Mouse (Mus musculus) subcutaneous adipose tissue, adult 2 months (tissue): Measurements from ENCODE around the gene Msx3. TPM values are rescaled to one million over a fixed set of nuclear protein-coding genes. Genes with fewer than 3 reads are reported as not detected.

ENCODE experiments used
- polyA plus RNA-seq: library from polyadenylated mRNA; depleted of rRNA; stranded (reverse); fragments of >200 nt; gene quantifications from 2 replicates; pipeline ENCODE4 v1.2.3, GENCODE M21; 2012; ENCODE audit warnings: low replicate concordance; rRNA removed

Msx3 gene
- polyA plus RNA-seq: not detected in 2 replicates

DNA sequence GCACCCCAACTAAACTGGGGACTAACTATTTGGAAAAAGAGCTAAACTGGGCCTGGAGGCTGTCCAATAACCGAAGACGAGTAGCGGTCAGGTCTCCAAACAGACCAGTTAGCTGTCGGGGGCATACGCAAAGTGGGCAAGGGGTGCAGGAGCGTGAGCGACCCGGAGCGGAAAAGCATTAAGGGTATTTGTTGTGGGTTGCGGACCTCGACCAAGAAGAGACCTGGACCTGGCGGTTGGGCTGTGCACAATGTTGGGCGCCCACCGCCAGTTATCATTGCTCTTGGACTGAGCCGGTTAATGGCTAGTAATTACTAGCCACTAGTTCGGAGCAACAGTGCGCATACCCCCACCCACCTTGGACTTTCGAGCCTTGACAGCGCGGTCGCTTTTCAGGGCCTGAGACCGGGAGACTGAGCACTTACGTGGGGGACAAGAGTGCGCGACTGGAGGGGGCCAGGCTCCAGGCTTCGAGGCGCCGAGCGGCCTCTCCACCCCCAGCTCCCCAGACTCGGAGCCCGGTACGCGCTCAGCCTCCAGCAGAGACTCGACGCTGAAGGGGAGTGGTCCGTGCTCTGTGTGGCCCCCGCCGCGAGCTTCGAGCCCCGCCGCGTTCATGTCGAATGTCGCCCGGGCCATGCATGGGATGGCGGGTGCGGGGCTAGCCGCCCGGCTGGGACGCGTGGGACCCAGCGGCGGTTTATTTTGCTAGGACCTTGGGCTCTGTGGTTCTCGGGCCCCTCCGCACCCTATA is at the start of gene Msx3:
TSS of gene Msx3 (minus strand) at position 729 of the 754 bp plus-strand sequence.

DNA sequence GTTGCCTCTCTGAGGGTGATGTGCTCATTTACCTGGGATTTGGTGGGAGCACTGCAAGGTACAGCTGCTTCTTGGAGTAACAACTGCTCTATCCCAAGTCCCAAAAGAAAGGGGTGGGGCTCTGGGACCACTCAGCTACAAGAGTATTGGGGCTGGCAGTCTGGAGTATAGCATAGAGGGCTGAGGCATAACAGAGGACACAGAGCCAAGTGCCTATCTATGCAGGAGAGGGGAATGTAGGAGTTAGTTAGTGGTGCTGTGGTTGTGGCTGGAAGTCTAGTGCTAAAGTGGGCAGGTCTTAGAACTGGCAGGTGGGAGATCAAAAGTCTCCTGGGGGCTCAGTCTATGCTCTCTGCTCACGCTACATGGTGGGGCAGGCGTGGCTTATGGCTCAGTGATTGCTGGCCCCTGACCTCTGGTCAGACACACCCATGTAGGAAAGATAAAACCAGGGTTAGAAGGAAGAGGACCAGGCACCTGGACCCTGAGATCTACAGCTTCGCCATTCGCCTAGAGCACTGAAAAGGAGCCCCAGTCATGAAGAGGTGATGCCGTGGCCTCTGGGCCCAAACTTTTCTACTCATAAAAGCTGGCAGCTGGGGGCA is 44.1 kb upstream of the Msx3 start, which contains the start of gene Prap1:
TSS of gene Prap1 (plus strand) at position 472 of the 605 bp plus-strand sequence.

DNA sequence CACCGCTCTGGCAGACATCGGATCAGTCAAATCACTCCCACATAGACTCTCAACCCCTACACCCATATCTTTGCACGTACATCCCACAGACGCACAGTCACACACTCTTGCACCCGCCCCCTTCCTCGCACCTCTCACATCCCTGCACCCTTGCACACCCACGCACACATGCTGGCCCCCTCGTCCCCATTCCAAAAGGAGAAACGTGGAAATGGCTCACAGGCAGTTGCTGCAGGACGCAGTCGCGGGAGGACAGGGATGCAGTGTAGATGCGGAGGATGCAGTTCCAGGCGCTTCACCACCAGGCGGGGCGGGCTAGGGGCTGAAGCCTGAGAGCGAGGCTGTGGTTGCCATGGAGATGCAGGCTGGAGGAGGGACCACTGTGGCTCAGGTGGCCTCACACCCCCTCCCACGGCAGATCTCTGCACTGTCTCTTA is 33.4 kb upstream of the Msx3 start, which contains the start of gene Caly:
TSS of gene Caly (minus strand) at position 307 of the 437 bp plus-strand sequence.

DNA sequence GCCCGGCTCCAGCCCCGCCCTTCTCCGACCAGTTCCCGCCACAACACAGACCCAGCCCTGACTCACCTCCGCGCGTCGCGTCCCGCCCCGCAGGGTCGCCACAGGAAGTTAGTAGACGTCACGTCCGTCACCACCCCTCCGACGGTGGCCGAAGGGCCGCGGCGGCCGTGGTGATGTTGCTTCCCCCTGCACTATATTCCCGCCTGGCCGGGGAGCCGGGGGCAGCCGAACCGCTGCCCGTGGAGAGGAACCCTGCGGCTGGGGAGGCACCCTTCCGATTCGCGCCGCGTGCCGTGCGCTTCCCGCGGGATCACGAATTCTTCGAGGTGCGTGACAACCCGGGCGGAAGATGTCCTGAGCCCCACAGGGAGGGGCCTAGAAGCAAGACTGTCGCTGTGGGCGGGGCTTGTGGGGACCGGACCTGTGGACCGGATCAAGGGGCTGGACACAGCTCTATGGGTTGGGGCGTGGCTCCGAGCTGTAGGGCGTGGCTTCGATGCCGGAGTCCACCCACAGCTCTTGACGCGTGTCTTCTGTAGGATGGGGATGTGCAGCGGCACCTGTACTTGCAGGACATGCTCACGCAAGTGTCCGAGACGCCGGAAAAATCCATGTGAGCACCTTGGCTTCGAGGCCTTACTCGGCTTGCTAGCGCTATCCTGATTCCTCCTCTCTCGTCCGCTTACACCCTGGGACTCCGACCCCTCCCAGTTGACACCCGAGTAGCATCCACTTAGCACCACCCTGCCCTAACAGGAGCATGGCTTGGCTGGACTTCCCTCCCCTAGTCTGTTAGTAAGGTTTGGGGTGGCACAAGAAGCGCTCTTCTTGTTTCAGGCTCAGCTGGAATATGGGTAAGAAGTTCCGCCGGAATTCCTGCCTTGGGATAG is 12.4 kb downstream of the Msx3 start, which contains the start of the genes Zfp511 and Tubgcp2:
TSS of gene Zfp511 (plus strand) at position 111 of the 890 bp plus-strand sequence.
TSS of gene Tubgcp2 (minus strand) at position 389 of the 890 bp plus-strand sequence.

Other genes starting within 250 kb of the Msx3 start
- gene Adgra1, start 214.9 kb downstream of the Msx3 start, polyA plus RNA-seq: 0.18 TPM in 1 of 2 replicates, not detected in the other
- gene Kndc1, start 154.4 kb downstream of the Msx3 start, polyA plus RNA-seq: not detected in 2 replicates
- not detected in 2 replicates for gene Utf1, start 105.3 kb downstream of the Msx3 start, polyA plus RNA-seq
- gene 6430531B16Rik, start 70.3 kb downstream of the Msx3 start, polyA plus RNA-seq: 0.14 and 0.32 TPM in 2 replicates
- 12.3 and 18.5 TPM in 2 replicates for gene Adam8, start 56.5 kb downstream of the Msx3 start, polyA plus RNA-seq
- 45.5 and 100 TPM in 2 replicates for gene Zfp511, start 12.7 kb downstream of the Msx3 start, polyA plus RNA-seq
- 28.2 and 39.2 TPM in 2 replicates for gene Tubgcp2, start 12.4 kb downstream of the Msx3 start, polyA plus RNA-seq
- gene Caly, start 33.5 kb upstream of the Msx3 start, polyA plus RNA-seq: 0.18 and 0.19 TPM in 2 replicates
- 1.7 and 21.1 TPM in 2 replicates for gene Prap1, start 44.3 kb upstream of the Msx3 start, polyA plus RNA-seq
- gene Fuom, start 53.4 kb upstream of the Msx3 start, polyA plus RNA-seq: 46.2 and 65.2 TPM in 2 replicates
- 27.3 and 32.0 TPM in 2 replicates for gene Paox, start 66.7 kb upstream of the Msx3 start, polyA plus RNA-seq
- 240 and 347 TPM in 2 replicates for gene Echs1, start 67.4 kb upstream of the Msx3 start, polyA plus RNA-seq
- 30.3 and 50.3 TPM in 2 replicates for gene Mtg1, start 88.5 kb upstream of the Msx3 start, polyA plus RNA-seq
- gene Sprn, start 105.8 kb upstream of the Msx3 start, polyA plus RNA-seq: 0.89 and 2.7 TPM in 2 replicates
- gene Olfr522, start 115.7 kb upstream of the Msx3 start, polyA plus RNA-seq: not detected in 2 replicates
- gene Olfr523, start 124.1 kb upstream of the Msx3 start, polyA plus RNA-seq: not detected in 2 replicates
- not detected in 2 replicates for gene Olfr524, start 156.9 kb upstream of the Msx3 start, polyA plus RNA-seq
- 0.36 and 1.7 TPM in 2 replicates for gene Cd163l1, start 169.2 kb upstream of the Msx3 start, polyA plus RNA-seq
- 0.04 and 0.13 TPM in 2 replicates for gene 5830411N06Rik, start 198.2 kb upstream of the Msx3 start, polyA plus RNA-seq